In the genomic region with DNA sequence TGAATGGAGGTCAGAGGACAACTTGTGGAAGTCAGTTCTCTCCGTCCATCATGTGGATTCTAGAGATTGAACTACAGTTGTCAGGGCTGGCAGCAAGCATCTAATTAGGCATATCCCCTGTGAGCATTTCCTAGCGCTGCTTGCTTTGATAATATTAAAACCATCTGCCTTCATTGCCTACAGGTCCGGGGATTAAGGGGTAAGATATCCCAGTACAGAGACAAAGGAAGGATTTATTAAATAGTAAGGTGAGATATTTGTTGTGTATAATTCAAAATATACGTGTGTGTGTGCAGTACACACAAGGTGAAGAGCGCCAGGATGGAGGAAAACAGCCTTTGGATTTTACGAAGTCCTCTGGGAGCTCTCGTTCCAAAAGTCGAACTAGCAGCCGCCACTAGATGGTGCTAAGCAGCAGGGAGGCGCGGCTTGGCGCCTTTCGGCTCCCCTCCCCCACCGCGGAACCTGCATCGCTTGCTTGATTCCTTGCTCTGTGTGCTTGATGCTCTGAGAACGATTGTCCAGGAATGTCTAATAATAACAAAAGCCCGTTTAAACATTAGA, we compare ENCODE assay signal across 7 mouse cellular contexts.
A peak's percentile ranks its signal among the peaks of the same experiment; 100 is the strongest.
DNase-seq lines count a peak whose midpoint lies in the region; ATAC-seq and TF ChIP-seq lines count a peak whose summit lies in the region.

No protein-coding gene starts in this region.

- WGBS in embryonic facial prominence, embryonic 11.5 days: 1% methylated on average over 18 of the region's 18 CpGs
- 2% methylated on average over 18 of the region's 18 CpGs for WGBS in limb, embryonic 10.5 days
- WGBS in midbrain, embryonic 13.5 days: 2% methylated on average over 18 of the region's 18 CpGs
- WGBS in small intestine, adult 2 months: 5% methylated on average over 18 of the region's 18 CpGs

- peak; percentile 98 for TF ChIP-seq CTCF in small intestine, adult 2 months (IDR thresholded peaks at IDR 0.05; ENCODE audit: extremely low read depth, insufficient read length, insufficient replicate concordance, low read depth, low read length)

- H3K36me3 ChIP-seq in embryonic facial prominence, embryonic 11.5 days (replicated peaks; ENCODE audit: control insufficient read depth, insufficient read depth, low read depth, low read length): no peaks in the 10 kb centered on the region
- H3K36me3 ChIP-seq in limb, embryonic 10.5 days: no peaks in the 10 kb centered on the region
- no peaks in the 10 kb centered on the region for H3K36me3 ChIP-seq in midbrain, embryonic 13.5 days
- H3K36me3 ChIP-seq in small intestine, adult 2 months (ENCODE audit: control insufficient read depth, insufficient read depth, low read length): no peaks in the 10 kb centered on the region

- no peaks in the 10 kb centered on the region for H3K9me3 ChIP-seq in embryonic facial prominence, embryonic 11.5 days (replicated peaks; ENCODE audit: control insufficient read depth, low read length)
- H3K9me3 ChIP-seq in limb, embryonic 10.5 days (replicated peaks): no peaks in the 10 kb centered on the region
- H3K9me3 ChIP-seq in midbrain, embryonic 13.5 days: no peaks in the 10 kb centered on the region

- H3K9ac ChIP-seq in embryonic facial prominence, embryonic 11.5 days (replicated peaks; ENCODE audit: low read length): peak overlapping the region; percentile 26; the same call in 1 of the 2 replicates
- peak overlapping the region; percentile 51; the same call in 1 of the 2 replicates for H3K9ac ChIP-seq in midbrain, embryonic 13.5 days (replicated peaks)

- H3K4me3 ChIP-seq in embryonic facial prominence, embryonic 11.5 days (ENCODE audit: low read depth, low read length): 0 out of 2 replicates have a peak overlapping the region, but pooled peaks have one; percentile 17
- peak overlapping the region; percentile 36 for H3K4me3 ChIP-seq in limb, embryonic 10.5 days
- H3K4me3 ChIP-seq in midbrain, embryonic 13.5 days (replicated peaks): peak overlapping the region; percentile 32
- H3K4me3 ChIP-seq in small intestine, adult 2 months (ENCODE audit: low read depth, low read length): no peak overlapping the region

- peak; percentile 96 for DNase-seq in adrenal gland, postnatal 10 days
- DNase-seq in embryonic facial prominence, embryonic 11.5 days (ENCODE audit: low spot score): peak; percentile 98
- DNase-seq in heart, adult 18-20 months: peak; percentile 76 to 92
- DNase-seq in kidney, adult 18-20 months: peak; percentile 84
- DNase-seq in limb, embryonic 10.5 days (ENCODE audit: low spot score): peak; percentile 96

- no peak overlapping the region for H3K27ac ChIP-seq in embryonic facial prominence, embryonic 11.5 days (replicated peaks; ENCODE audit: low read depth, low read length)
- peak overlapping the region; percentile 74 for H3K27ac ChIP-seq in limb, embryonic 10.5 days
- H3K27ac ChIP-seq in midbrain, embryonic 13.5 days: peak overlapping the region; percentile 59
- H3K27ac ChIP-seq in small intestine, adult 2 months (ENCODE audit: insufficient read depth, low read depth, low read length): no peak overlapping the region

- TF ChIP-seq POLR2A in small intestine, adult 2 months (IDR thresholded peaks at IDR 0.05; ENCODE audit: low read depth, low read length): no peak

- H3K4me2 ChIP-seq in embryonic facial prominence, embryonic 11.5 days (ENCODE audit: low read depth, low read length): peak overlapping the region; percentile 37
- H3K4me2 ChIP-seq in midbrain, embryonic 13.5 days (replicated peaks): peak overlapping the region; percentile 53

- no peaks in the 10 kb centered on the region for H3K4me1 ChIP-seq in embryonic facial prominence, embryonic 11.5 days (ENCODE audit: control insufficient read depth, insufficient read depth, low read length)
- H3K4me1 ChIP-seq in limb, embryonic 10.5 days: peaks cover 38% of the 10 kb centered on the region
- peaks cover 11% of the 10 kb centered on the region for H3K4me1 ChIP-seq in midbrain, embryonic 13.5 days (replicated peaks)
- no peaks in the 10 kb centered on the region for H3K4me1 ChIP-seq in small intestine, adult 2 months (ENCODE audit: control insufficient read depth, insufficient read depth, insufficient read length, low read length)

- ATAC-seq in embryonic facial prominence, embryonic 11.5 days (replicated peaks; ENCODE audit: insufficient number of reproducible peaks, low FRiP score, low TSS enrichment, low read depth): peak; percentile 47
- ATAC-seq in midbrain, embryonic 13.5 days: peak; percentile 84

- H3K27me3 ChIP-seq in embryonic facial prominence, embryonic 11.5 days (ENCODE audit: control insufficient read depth, insufficient read depth, low read length): no peaks in the 10 kb centered on the region
- no peaks in the 10 kb centered on the region for H3K27me3 ChIP-seq in limb, embryonic 10.5 days (ENCODE audit: low read depth, poor library complexity, severe bottlenecking)
- H3K27me3 ChIP-seq in midbrain, embryonic 13.5 days: no peaks in the 10 kb centered on the region
- H3K27me3 ChIP-seq in small intestine, adult 2 months (ENCODE audit: control insufficient read depth, insufficient read depth, low read length): no peaks in the 10 kb centered on the region

Comparison
In these comparisons a context has a peak if more than half of its experiments do, and no peak if none do; other contexts are left out.
1. H3K27ac ChIP-seq: peak in limb, embryonic 10.5 days (single experiment) and midbrain, embryonic 13.5 days (single experiment); none in embryonic facial prominence, embryonic 11.5 days (single experiment) and small intestine, adult 2 months (single experiment).
2. Peak in every context shown above with its lines, with median percentiles within 50 percentile points of each other: DNase-seq.